24 mouse cellular contexts compared by ENCODE assay signal in genomic region chr5:76308206-76308605, GRCm38 (mm10). TPM values are rescaled to one million over a fixed set of nuclear protein-coding genes. Genes with fewer than 3 reads are reported as not detected.
DNase-seq lines count a peak whose midpoint lies in the region; TF ChIP-seq lines count a peak whose summit lies in the region.
"Had no signal": no experiment of that assay in that cellular context is flagged by ENCODE, and none has a peak within 500 bp of the region (broad histone marks: within the 10 kb centered on the region; RNA-seq: fewer than 3 reads in every experiment).

No protein-coding gene starts in this region.

- no peak overlapping the region for H3K4me3 ChIP-seq in left cerebral cortex, adult 2 months

- no peak for TF ChIP-seq CTCF in left cerebral cortex, adult 2 months (IDR thresholded peaks at IDR 0.05)

- DNase-seq in 3T3-L1 (ENCODE audit: low read depth, low spot score) (peak; percentile 73), NIH3T3 (ENCODE audit: low read depth) (peak; percentile 15), adipocyte (ENCODE audit: low spot score) (peak; percentile 72)
- DNase-seq in left cerebral cortex, adult 2 months (ENCODE audit: extremely low spot score in 1 of 2, low spot score in 2 of 2): no peak
- DNase-seq in frontal cortex, postnatal 10 days (ENCODE audit: low spot score in 2 of 2): no peak
- no peak for DNase-seq in ovary, postnatal 14 days (ENCODE audit: low spot score)
- DNase-seq: adrenal gland, adult 2 months; adrenal gland, adult 8-10 months; adrenal gland, postnatal 10 days; adrenal gland, postnatal 14 days; adrenal gland, postnatal 25 days; adrenal gland, postnatal 36 days; B cell, adult 2 months; cerebellum, adult 11 months; cerebellum, adult 11-12 months; cerebellum, adult 18-20 months; cerebellum, adult 2 months; cerebellum, adult 8-10 months; cerebellum, adult 9-10 months had no signal

- H3K27ac ChIP-seq in left cerebral cortex, adult 2 months: no peak overlapping the region

- intact Hi-C loops in left cerebral cortex, adult 2 months (cut with DNase I): loop anchor here (10.0 kb wide), 1 partner anchor 163 kb away; the partner anchor contains the start of gene Srd5a3

RNA-seq across cellular contexts. Expression of gene Clock, which starts 3.6 kb away (rescaled TPM):
- total RNA-seq in left cerebral cortex, adult 2 months (2021): 10 to 100 TPM; 56.7 to 56.9 TPM

RNA-seq across cellular contexts. Expression of gene Pdcl2, which starts 22.8 kb away (rescaled TPM):
- total RNA-seq in left cerebral cortex, adult 2 months (2021): not detected
- total RNA-seq: adrenal gland, adult 18-20 months; adrenal gland, adult 2 months; adrenal gland, adult 8-10 months; adrenal gland, postnatal 10 days; adrenal gland, postnatal 14 days; adrenal gland, postnatal 25 days; adrenal gland, postnatal 36 days; adrenal gland, postnatal 4 days; CH12.LX; G1E; MEL had no signal

RNA-seq across cellular contexts. Expression of gene Nmu, which starts 55.4 kb away (rescaled TPM):
- not detected for total RNA-seq in left cerebral cortex, adult 2 months (2021)
- total RNA-seq: adrenal gland, adult 18-20 months; adrenal gland, adult 8-10 months; adrenal gland, postnatal 10 days; adrenal gland, postnatal 14 days; adrenal gland, postnatal 25 days; adrenal gland, postnatal 36 days; adrenal gland, postnatal 4 days; CH12.LX; G1E; MEL had no signal

Comparison
In these comparisons a context has a peak if more than half of its experiments do, and no peak if none do; other contexts are left out.
1. DNase-seq: peak in 3T3-L1 (single experiment), NIH3T3 (single experiment) and adipocyte (single experiment); none in left cerebral cortex, adult 2 months (0 of 2), frontal cortex, postnatal 10 days (0 of 2) and ovary, postnatal 14 days (single experiment).